Mouse (Mus musculus) spleen, adult 2 months (tissue): ENCODE measurements around the gene Il27ra.

Experiments
- CTCF ChIP-seq: fragments of 200-500 bp; IDR thresholded peaks from 2 replicates; pipeline ENCODE4 v1.5.1; 2011; ENCODE audit warnings: mild to moderate bottlenecking, inconsistent platforms; ENCODE audit not compliant: insufficient read depth, insufficient read length, insufficient replicate concordance; ENCODE audit errors: extremely low read depth
- POLR2A ChIP-seq: fragments of 200-500 bp; IDR thresholded peaks from 2 replicates; pipeline ENCODE4 v1.6.1; 2011; ENCODE audit warnings: low read depth, low read length, inconsistent platforms

DNA sequence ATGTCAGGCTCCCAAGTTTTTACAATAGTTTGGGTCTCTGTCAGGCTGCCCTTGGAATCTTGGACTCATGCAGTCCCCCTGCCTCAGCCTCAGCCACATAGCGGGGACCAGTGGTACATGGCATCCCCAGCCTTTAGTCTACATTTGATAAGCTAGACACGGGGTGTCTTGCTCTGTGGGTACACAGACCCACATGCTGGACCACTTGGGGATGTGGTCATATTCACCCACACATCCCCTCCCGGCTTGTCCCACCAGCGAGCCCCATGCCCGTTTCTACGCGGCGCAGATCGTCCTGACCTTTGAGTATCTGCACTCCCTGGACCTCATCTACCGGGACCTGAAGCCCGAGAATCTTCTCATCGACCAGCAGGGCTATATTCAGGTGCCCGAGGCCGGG is 52.2 kb downstream of the Il27ra start:
- TF ChIP-seq CTCF: no peak
- no peak for TF ChIP-seq POLR2A
